Mouse (Mus musculus) cerebellum, postnatal 25 days (tissue): Measurements from ENCODE around the gene AI593442.

Experiments used
- DNase-seq, 2 experiments: peaks; one replicate each; pipeline ENCODE4 v3.0.0; 2021; ENCODE audit warnings: mixed read lengths in 2 of 2

Gene AI593442

DNA sequence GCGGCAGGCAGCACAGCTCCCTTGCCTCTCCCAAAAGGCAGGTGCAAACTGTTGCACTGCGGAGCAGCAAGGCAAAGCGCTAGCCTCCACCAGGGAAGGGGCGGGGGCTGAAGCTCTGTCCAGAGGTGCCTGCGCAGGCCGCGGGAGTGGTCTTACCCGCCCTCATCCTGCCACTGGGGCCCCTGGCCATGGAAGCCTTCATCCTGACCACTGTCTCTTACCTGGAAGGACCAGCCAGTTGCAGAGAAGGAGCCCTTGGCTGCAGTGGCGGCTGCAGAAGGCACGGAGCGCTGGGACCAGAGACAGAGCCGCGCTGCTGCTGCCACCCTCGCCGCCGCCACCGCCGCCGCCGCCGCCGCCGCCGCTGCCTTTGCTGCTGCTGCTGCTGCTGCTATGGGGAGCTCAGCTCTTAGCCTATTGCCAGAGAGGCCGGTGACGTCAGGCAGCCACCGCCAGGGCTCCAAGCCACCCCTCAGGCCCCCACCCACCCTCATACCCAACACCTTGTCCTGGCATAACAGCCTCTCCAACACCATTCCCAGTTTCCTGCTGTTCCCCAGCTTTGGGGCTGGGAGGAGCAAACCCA is at the start of gene AI593442:
Gene AI593442, minus strand, starts transcription at position 419 of the 586 bp plus-strand sequence.
- DNase-seq: peak; percentile 25 to 39

DNA sequence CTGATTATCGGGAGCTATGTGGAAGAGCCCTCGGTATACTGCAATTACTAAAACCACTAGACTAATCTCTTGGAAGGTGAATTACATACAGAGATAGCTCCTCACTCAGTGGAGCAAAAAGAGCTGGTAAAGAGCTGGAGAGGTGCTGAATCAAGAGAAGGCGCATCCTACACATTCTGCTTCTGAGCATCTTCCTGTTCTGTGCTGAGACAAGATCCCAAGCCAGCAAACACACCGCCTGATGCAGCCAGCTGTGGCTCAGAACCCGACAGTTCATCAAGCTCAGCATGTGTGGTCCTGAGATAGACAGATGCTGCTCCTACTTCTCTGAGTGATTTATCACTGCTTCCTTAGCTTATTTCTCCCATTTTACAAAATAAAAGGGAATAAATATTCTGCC is 49.2 kb upstream of the AI593442 start:
- DNase-seq: no peak

DNA sequence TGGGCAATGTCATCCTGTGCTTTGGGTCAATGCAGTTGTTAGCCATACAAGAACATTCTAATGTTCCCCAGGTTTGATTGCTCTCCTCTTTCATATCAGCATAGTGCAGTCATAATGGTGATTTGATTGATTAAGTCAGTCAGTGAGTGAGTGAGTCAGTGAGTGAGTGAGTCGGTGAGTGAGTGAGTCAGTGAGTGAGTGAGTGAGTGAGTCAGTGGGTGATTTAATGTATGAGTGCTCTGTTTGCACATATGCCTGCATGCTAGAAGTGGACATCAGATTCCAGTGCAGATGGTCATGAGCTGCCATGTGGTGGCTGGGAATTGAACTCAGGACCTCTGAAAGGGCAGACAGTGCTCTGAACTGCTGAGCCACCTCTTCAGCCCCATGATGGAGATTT is 43.0 kb upstream of the AI593442 start:
- DNase-seq: no peak

DNA sequence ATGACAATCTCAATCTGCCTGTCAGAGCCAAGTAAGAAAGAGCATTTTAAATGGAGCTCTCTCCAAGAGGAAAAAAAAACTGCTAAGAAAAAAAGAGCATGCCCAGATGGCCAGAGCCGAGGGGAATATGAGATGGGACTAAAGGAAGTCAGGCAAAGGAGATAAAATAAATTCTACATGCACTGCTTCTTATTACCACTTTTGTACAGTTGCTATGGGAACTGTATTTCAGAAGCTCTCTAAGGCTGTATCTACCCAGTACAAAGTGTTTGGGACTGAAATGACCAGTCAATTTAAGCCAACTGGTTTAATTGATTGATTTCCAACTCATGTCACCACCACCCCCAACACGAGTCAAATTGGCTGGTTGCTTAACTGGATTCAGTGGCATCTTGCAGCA is 40.0 kb upstream of the AI593442 start:
- no peak for DNase-seq

DNA sequence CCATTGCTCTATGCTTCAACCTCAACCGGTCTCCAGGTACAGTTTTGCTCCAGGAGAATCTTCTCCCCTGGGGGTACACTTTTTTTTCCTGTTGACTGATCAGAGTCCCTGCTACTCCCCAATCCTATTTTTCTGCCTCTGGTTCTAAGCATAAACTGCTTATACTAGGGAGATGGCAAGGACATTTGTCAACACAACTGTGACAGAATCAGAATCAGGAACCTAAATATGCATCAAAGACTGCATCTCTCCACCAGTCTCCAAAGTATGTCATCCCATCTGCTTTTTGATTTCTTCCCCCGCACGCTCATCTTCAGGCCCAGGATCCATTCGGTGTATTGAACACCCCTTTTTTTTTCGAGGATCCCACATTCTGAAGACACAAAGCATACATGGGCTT is 456 bp upstream of the AI593442 start:
- DNase-seq: no peak

DNA sequence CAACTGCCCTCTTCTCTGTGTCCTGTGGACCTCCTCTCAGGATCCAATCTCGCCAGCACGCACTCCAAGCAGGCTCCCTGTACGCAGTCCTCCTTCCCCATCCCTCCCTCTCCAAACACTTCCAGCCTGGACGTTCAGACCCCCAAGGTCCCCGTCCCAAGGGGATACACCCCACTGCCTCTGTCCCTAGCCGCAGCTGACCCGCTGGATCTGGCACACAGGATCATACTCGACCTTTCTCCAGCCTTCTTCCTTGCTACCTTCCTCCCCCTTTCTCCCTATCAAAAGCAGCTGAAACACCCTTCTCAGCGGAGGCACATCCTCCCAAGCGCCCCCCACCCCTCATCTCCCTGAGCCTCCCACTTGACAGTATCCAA is 753 bp downstream of the AI593442 start:
- DNase-seq: peak in 1 of 2 experiments; percentile 19

DNA sequence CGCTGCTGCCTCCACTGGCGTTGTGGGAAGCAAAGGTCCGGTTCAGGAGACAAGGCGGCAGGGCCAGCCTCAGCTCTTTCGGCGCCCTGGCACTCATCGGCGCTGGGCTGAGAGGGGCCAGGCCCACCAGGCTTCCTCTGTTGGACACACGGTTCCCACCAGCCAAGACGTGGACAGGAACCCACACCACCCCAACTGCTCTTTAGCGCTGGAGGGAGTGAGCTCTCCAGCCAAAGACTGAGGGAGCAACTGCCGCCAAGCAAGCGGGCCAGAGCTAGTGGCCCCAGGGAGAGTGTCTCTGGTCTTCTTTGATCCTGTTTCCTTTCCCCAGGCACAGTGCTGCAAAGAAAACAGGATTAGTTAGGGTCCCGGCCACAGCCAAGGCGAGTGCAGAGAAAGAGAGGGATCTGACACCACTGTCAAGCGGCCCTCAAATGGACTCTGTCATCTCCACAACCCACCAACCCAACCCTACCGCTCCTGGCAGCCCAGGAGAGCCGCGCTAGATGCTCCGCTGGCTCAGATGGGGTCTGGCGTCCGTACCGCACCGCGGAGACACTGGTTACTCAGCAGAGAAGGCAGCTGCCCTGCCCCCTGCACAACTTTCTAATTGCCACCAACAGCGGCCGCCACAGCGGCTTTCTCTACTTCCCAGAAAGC is 1.3 kb downstream of the AI593442 start:
- peak; percentile 48 to 50 for DNase-seq

DNA sequence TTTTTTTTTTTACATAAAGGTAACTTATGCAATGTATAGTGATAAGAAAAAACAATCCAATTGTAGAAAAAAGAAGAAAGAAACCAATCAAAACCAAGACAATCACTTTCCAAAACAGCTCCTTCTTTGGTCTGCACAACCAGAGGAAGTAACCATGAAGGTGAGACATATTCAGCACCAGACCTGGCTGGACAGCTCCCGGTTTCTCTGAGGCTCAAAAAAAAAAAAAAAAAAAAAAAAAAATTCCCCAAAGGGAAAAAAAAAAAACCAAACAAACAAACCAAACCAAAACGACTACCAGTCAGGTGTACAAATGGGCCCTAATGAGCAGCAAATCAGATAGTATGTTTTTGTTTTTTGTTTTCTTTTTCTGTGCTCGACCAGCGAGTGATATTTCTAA is 3.0 kb downstream of the AI593442 start:
- DNase-seq: no peak

DNA sequence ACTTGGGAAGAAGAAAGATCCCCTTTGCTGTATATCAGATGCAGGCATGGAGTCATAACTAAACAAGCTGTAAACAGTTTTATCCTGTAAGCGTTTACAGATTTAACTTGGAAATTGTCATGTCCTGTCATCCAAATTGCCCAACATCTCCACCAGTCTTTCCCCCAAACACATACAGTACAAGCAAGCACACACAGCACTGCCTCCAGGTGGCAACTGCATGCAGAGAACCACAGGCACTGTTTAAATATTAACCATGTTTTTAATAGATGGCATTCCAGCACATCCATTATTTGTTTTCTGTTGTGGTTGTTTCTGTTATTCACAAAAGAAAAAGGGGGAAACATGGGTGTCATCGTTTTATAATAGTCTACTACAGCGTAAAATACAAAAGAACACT is 3.6 kb downstream of the AI593442 start:
- DNase-seq: no peak

DNA sequence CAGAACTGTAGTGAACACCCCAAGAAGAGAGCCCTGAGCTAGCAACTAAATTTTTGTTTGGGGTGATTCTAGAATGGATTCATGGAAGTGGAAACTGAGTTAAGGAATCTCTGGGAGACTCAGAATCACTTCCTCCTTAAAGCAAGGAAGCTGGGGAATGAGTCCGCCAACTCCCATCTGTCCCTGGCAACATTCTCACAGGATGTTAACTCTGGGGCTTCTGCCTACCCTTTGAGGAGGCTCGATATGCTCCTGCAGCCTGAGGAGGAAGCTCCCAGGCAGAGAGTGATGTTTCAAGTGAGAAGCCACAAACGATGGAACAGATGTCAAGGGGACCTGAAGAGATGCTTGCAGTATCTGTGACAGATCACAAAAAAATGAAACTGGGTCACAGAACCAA is 18.2 kb downstream of the AI593442 start:
- no peak for DNase-seq

DNA sequence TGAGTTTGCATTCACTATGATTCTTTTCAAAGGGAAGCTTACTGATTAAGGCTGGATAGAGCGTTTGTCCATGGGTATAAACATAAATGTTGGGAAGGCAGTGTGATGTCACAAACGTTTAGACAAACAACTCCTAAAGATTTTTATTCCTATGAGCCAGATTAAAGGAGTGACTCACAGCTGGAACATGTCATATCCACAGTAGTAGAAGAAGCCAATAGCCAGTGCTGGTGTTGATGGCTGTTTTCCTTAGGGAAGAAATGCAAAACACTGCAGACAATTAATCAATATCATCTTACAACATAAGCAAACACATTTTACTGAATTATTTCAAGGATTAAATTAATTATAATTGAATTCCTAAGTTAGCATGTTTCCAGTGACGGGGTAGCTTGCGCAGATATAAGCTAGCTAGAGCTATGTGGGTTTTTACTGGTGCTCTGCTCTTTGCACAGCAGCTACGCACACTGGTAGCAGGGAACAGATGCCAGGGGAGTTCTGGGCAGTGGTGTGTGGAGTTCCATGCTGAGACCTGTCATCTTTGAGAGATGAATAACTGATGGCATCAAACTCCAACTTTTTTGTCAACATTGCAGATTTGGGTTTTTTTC is 29.1 kb downstream of the AI593442 start:
- DNase-seq: no peak

DNA sequence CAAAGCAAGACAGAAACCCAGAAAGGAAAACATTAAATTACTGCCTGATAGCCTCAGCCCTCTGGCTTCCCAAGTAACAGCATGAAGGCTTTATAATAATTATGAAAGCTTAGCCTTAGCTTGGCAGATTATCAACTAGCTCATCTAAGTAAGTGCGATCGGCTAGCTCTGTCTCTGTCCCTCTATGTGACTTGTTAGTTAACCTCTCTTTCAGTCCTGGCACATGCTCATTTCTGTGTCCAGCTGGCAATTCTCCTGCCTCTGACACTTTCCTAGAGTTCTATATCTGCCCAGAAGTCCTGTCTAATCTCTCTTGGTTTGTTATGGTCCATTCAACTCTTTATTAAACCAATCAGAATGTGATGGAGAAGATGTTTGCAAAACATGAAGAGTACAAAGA is 34.3 kb downstream of the AI593442 start:
- DNase-seq: no peak

DNA sequence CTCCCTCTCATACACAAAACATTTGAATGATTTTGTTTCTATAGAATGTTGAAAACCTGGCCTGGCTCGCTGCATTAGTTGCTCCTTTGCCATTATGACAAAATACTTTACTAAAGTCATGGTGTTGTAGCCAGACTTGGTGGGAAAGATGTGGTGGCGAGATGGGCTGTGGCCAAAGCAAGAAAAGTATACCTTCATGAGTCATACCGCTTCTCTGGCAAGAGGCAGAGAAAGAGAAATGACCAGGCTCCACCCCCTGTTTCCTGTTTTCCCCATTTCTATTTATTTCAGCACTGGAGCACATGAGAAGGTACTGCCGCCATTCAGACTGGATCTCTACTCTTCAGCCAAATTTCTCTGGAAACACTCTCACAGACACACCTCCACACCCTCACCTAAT is 35.0 kb downstream of the AI593442 start:
- DNase-seq: no peak

DNA sequence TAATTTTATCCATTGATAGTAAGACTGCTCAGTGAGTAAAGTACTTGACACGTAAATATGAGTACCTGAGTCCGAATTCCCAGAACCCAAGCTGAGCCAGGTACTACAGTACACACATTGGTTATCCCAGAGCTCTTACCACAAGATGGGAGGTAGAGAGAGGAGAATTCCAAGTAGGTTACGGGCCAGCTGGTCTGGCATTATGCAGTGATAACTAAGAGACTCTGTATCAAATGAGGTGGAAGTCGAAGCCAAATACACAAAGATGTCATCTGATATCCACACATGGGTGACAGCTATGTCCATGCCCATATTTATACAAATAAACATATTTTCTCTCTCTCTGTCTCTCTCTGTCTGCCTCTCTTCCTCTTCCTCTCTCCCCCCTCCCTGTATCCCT is 35.4 kb downstream of the AI593442 start:
- DNase-seq: no peak

DNA sequence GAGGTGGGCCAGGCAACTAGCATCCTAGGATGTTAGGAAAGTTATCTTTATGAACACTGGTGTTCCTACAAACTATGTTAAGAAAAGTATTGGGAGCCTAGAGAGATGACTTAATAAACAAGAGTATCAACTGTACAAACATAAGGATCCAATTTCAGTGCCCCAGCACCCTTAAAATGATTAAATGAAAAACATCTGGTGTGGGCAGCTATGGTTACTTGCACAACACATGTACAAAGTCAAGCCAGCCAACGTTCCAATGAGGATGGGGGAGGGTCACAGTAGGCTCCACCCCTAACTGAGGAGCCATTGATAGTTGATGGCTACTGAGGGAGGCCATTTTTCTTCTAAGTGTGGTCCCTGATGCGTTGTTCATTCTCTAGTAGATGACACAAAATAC is 43.6 kb downstream of the AI593442 start:
- no peak for DNase-seq

DNA sequence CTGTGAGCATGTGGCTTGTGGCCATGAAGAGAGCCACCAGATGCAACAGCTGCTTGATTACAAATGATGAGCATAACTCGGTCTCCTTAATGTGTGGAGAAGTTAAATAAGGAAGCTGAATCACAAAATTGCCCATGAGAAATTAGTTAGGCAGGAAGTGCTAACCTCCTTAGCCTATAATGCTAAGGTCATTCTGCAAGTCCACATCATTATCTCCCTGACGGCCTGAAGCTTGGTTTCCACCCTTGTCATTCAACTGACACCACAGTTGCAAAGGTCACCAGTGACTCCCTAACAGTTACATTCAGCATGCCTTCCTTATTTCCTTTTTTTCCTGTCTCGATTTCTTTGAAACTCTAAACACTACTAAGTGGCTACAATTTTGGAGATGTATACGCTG is 55.7 kb downstream of the AI593442 start:
- DNase-seq: no peak
